Mouse (Mus musculus) natural killer cell, adult 2 months (primary cell): ENCODE results near the gene Piezo1.

Experiments
- DNase-seq, 2 experiments: peaks; one replicate each; pipeline ENCODE4 v3.0.0; 2022; ENCODE audit warnings: low spot score in 2 of 2

Piezo1 gene

DNA sequence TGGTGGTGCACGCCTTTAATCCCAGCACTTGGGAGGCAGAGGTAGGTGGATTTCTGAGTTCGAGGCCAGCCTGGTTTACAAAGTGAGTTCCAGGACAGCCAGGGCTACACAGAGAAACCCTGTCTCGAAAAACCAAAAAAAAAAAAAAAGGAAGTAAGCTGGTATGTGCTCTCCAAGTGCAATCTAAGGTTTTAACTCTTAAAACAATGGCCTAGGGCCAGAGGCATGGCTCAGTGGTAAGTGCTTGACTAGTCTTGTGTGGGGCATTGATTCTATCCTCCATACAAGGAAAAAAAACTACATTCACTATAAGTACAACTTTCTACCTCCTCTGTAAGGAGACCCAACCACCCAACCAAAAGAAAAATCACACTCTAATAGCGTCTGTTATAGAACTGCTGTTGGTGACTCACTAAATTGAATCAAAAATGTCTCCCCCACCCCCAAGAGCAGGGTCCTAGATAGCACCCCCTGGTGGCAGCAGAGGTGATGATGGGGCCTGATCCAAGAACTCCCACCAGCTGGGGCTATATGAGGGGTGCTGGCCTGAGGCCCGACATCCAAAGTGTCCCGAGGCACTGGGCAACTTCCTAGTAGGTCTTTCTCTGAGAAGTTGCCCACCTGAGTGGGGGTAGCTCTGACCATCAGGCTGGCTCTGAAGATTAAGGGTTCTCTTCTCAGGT is 91.8 kb downstream of the Piezo1 start:
- DNase-seq = peak; percentile 51 to 67

GRCm38 (mm10) chr8:122457171-122457570 is 94.0 kb downstream of the Piezo1 start:
- no peak for DNase-seq

GRCm38 (mm10) chr8:122454409-122454808 is 96.7 kb downstream of the Piezo1 start:
- DNase-seq = no peak

DNA sequence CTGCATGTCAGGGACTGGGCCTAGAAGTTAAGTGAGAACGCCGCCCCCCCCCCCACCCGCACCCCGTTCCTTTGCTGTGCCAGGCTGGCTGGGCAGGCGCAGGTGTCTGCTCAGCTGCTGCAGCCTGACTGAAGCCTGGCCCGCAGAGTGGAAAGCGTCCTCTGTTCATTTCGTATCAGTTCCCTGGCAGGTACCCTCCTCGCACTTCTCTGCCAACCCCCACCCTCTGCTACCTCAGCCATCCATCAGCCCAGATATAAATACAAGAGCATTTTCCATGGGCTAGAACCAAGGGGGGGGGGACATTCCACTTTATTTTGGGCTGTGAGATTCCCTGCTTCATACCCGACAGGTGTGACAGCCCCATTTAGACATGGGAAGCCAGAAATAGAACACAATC is 99.0 kb downstream of the Piezo1 start:
- DNase-seq = no peak

DNA sequence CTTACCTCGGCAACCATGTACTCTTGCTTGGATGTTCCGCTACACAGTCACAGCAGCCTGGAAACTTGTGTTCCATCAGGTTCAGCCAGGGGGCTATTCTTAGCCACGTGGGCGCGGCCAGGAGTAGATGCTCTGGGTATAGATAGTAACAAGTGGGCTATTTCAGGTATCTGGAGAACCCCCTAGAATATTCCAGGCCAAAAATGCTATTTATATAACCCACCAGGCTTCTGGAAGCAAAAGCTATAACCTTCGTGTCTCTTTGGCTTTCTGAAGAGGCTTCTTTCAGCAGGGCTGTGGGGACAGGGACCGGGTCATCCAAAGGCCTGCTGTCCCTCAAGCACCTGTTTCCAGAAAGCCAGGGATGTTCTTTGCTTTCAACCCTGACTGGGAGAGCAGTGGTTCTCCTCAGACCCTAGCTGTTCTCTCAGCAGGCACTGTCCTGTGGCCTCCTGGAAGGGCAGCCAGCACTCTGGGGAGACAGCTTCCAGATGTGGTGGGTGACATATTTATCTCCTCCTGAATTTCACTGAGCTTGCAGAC is 99.9 kb downstream of the Piezo1 start:
- no peak for DNase-seq

GRCm38 (mm10) chr8:122445203-122445602 is 105.9 kb downstream of the Piezo1 start:
- no peak for DNase-seq

DNA sequence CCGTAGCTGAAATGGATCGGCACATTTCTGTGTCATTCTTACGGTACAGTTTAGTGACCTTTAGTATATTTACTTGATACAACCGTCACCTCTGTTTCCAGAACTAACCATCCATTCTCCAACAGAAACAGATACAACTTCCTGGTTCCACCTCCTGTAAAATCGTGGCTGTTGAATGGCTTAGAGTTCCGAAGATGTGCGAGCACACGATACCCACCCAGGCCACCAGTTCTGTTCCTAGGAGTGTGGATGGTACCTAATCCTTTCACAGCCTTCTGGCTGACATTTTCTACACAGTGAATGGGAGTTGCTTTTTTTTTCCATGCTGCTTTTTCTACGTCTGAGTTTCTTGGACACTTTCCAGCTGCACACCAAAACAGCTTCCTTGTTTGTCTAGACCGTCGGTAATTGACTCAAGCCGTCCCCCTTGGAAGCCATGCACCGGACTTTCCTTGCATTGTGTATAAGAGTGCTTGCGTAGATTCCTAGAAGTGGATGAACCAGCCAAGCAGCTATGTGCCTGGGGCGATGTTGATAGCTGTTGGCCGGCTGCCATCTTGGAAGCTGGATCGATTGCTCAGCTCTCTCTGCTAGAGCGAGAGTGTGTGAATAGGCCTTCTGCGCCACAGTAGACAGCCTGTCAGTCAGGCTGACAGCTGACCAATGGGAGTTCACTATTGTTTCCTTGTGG is 106.9 kb downstream of the Piezo1 start:
- peak; percentile 71 to 72 for DNase-seq

- DNase-seq = peak; percentile 98 to 99
Observed at GRCm38 (mm10) chr8:122443262-122444006, 107.7 kb downstream of the Piezo1 start, which contains the start of gene Mvd. TSS of gene Mvd (minus strand) at chr8:122443422.

DNA sequence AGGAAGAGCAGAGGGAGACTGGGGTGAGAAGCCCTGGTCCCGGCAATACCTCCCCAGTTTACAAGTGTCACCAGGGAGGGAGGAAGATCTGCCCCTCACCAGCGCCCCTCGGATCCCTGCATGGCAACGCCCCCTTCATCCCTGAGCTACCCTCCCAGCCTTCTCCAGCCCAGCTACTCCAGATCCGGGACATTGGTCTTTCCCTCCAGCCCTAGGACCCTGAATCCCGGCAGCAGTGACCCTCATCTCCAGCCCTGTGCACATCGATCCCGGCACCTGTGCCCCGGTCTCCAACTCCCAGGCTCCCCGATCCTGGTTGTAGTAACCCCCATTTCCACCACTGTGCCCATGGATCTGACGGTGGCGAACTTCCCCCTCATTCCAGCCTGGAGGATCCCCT is 108.3 kb downstream of the Piezo1 start:
- DNase-seq = no peak

- no peak for DNase-seq
Observed at GRCm38 (mm10) chr8:122442356-122442755, 108.8 kb downstream of the Piezo1 start.

GRCm38 (mm10) chr8:122441326-122441725 is 109.8 kb downstream of the Piezo1 start:
- no peak for DNase-seq

DNA sequence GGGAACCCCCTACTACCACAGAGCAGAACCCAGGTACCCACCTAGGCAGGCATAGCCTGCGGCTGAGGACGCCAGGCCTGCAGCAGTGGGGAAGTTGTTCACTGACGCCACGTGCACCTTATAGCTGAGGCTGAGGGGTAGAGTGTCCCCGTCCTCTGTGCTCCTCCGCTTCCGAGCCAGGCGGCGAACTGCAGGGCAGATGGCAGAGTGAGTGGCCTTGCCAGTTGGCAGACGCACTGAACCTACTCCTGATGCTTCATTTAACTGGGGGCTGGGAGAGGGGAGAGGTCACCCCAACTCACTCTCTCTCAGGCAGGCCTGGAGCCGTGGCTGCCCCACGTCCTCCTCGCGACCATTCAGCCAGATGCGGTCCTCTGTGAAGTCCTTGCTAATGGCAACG is 111.8 kb downstream of the Piezo1 start:
- no peak for DNase-seq

DNA sequence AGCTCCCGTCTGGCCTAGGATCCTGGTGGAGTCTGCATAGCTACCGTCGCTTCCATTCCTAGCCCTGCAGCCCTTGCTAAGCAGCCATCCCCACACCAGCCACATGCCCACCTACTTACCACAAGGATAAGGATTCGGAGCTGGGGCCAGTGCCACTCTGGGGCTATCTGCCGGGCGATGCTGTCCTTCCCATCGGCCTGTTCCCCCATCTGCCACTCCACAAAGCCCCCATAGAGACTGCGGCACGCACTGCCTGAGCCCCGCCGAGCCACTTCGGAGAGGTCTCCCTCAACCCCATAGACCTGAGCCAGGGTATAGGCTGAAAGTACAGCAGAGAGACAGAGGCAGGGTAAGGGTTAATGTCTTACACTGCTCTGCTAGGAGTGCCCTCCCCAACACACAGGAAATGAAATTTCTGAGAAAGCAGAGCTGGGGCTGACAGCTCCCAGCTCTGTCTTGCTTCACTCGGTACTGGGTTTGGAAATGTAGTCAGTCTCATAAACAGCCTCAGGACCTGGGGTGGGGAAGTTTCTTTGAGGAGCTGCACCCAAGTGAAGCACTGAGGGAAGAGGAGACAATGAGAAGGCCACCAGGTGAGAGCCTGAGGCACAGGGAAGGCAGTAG is 113.3 kb downstream of the Piezo1 start:
- DNase-seq = peak in 1 of 2 experiments; percentile 27

GRCm38 (mm10) chr8:122436586-122437125 is 114.5 kb downstream of the Piezo1 start:
- no peak for DNase-seq

GRCm38 (mm10) chr8:122436146-122436545 is 115.0 kb downstream of the Piezo1 start:
- DNase-seq = no peak

GRCm38 (mm10) chr8:122435375-122435774 is 115.8 kb downstream of the Piezo1 start:
- DNase-seq = peak; percentile 29 to 44

- no peak for DNase-seq
Observed at GRCm38 (mm10) chr8:122433269-122433905, 117.7 kb downstream of the Piezo1 start.

DNA sequence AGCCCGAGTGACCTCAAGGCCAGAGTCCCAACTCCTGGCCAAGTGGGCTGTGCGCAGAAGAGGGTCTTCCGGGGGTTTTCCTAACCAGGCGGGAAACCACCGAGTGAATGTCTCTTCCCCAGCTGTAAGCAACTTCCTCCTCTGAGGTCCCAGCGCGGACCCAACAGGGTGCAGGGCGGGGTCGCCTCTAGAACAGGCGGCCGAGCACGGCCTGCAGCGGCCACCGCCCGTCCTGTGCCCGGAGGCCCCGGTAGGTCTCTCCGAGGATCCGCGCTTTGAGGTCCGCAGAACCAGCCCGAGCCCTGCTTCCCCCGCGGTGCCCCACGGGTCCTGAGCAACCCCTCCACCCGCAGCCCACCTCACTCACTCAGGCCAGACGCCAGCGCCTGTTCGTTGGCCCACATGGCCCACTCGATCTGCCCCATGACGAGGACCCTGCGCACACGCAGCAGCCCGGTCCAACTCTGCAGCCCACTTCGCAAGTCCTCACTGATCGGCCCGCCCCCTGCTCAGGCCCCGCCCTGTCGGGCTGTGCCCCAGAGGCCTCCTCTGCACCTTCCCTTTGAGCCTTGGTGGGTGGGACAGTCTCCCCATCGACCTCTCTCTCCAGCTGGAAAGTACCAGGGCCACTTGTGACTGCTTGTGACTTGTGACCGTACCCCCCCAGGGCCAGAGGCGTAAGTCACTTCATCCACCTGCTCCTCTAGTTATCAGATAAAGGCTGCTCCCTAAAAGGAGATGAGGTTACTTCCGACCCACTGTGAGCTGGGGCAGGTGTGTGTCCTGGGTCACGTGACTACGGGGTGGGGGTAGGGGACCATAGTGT is 118.5 kb downstream of the Piezo1 start, which contains the start of gene Cyba:
Cyba (minus strand) TSS at position 488 of the 826 bp plus-strand sequence.
- peak; percentile 89 to 90 for DNase-seq
